Mouse (Mus musculus) MEL (cell line): Measurements from ENCODE around the gene Snx10.

ENCODE experiments used
- BHLHE40 ChIP-seq: IDR thresholded peaks from 2 replicates; pipeline ENCODE4 v1.6.1; 2012; ENCODE audit warnings: low read depth, mild to moderate bottlenecking, inconsistent platforms, low read length, improper control_type of control experiment, borderline replicate concordance
- CHD1 ChIP-seq: IDR thresholded peaks from 2 replicates; pipeline ENCODE4 v1.6.1; 2012; ENCODE audit warnings: low read depth, mild to moderate bottlenecking, inconsistent platforms, low read length, improper control_type of control experiment
- CTCF ChIP-seq, 3 experiments: IDR thresholded peaks in 2 of 3; conservative IDR thresholded peaks in 1 of 3; 2 replicates each; pipeline ENCODE4 v1.5.1; 2011 to 2012; ENCODE audit warnings: low read length in 3 of 3, low read depth in 2 of 3, mild to moderate bottlenecking in 2 of 3, improper control_type of control experiment in 1 of 3, inconsistent platforms in 1 of 3, mixed read lengths in 1 of 3, moderate library complexity in 1 of 3; ENCODE audit not compliant: control insufficient read depth in 1 of 3, insufficient read depth in 1 of 3, poor library complexity in 1 of 3, severe bottlenecking in 1 of 3
- NRF1 ChIP-seq: IDR thresholded peaks from 2 replicates; pipeline ENCODE4 v1.6.1; 2014; ENCODE audit warnings: low read depth, mild to moderate bottlenecking, inconsistent platforms, low read length, improper control_type of control experiment, moderate library complexity; ENCODE audit not compliant: poor library complexity, insufficient read depth, severe bottlenecking
- POLR2A ChIP-seq, 2 experiments: IDR thresholded peaks; 2 replicates each; pipeline ENCODE4 v1.6.1; 2011 to 2012; ENCODE audit warnings: low read length in 2 of 2, mild to moderate bottlenecking in 2 of 2, control low read depth in 1 of 2, improper control_type of control experiment in 1 of 2, low read depth in 1 of 2, moderate library complexity in 1 of 2; ENCODE audit not compliant: control insufficient read depth in 1 of 2, insufficient read depth in 1 of 2, poor library complexity in 1 of 2
- SIN3A ChIP-seq: IDR thresholded peaks from 2 replicates; pipeline ENCODE4 v1.6.1; 2012; ENCODE audit warnings: low read length, improper control_type of control experiment, inconsistent platforms
- USF1 ChIP-seq: IDR thresholded peaks from 2 replicates; pipeline ENCODE4 v1.6.1; 2014; ENCODE audit warnings: low read depth, mild to moderate bottlenecking, inconsistent platforms, low read length, improper control_type of control experiment, moderate library complexity

DNA sequence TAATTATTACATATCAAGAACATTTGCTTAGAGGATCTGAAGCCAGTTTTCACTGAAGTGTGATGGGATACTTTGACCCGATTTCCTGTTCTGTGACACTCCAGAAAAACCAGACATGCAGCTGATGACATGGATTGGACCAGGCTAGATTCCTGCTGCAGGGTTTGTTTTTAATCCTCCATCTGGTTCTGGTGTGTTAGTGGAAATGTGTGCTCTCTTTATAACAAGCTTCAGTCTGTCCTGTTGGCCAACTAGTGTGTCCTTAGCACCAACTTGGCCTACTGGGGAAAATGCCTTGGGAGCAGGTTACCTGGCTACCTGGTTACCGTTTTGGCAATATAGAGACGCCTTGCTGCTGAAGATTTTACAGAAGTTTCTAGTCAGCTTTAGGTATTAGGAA is 63.6 kb downstream of the Snx10 start:
- TF ChIP-seq POLR2A (IDR thresholded peaks at IDR 0.05; ENCODE audit: control insufficient read depth in 1 of 2, insufficient read depth in 1 of 2, low read depth in 1 of 2, low read length in 2 of 2, poor library complexity in 1 of 2) = no peak
- TF ChIP-seq CTCF (IDR thresholded peaks at IDR 0.05 in 2 of 3, conservative IDR thresholded peaks at IDR 0.05 in 1 of 3; ENCODE audit: control insufficient read depth in 1 of 3, insufficient read depth in 1 of 3, low read depth in 2 of 3, low read length in 3 of 3, poor library complexity in 1 of 3, severe bottlenecking in 1 of 3) = no peak
- TF ChIP-seq USF1 = no peak
- no peak for TF ChIP-seq BHLHE40
- no peak for TF ChIP-seq SIN3A
- no peak for TF ChIP-seq NRF1
- TF ChIP-seq CHD1 = no peak
